Mouse (Mus musculus): Measurements from ENCODE around the gene Robo2.

DNA sequence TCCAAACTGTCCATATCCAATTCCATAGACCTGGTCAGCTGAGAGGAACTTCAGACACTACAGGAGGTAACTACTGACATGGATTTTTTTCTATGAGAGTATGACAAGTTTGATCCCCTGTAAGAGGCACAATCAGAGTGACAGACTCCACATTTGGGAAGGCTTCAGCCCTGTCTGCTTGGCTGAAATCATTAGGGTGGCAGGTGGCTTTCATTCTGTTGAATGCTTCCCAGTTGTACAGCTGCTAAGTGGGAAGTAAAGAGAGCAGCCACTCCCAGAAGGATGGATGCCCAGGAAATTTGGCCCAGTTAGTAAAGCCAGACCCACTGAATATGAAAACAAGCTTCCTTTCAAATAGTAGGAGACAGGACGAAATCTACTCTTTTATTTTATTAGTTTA, 321.7 kb downstream of the Robo2 start:
- TF ChIP-seq CTCF (IDR thresholded peaks at IDR 0.05; ENCODE audit: control insufficient read depth, insufficient read depth, insufficient read length), result no peak
- TF ChIP-seq USF1 (IDR thresholded peaks at IDR 0.05; ENCODE audit: low read depth), result no peak
- TF ChIP-seq FOSL1 (IDR thresholded peaks at IDR 0.05; ENCODE audit: insufficient read depth, low read length, poor library complexity, severe bottlenecking), result no peak
- TF ChIP-seq MYOG (IDR thresholded peaks at IDR 0.05; ENCODE audit: control insufficient read depth, extremely low read depth, insufficient read length), result no peak
- TF ChIP-seq MYOD1 (IDR thresholded peaks at IDR 0.05; ENCODE audit: control insufficient read depth, insufficient read length, low read depth), result no peak
